8 mouse cellular contexts compared by ENCODE assay signal in genomic region chr9:59072076-59072777, GRCm38 (mm10). TPM values are rescaled to one million over a fixed set of nuclear protein-coding genes. Genes with fewer than 3 reads are reported as not detected.
DNase-seq lines count a peak whose midpoint lies in the region; ATAC-seq and TF ChIP-seq lines count a peak whose summit lies in the region.

No protein-coding gene starts in this region.

- ATAC-seq in kidney, embryonic 16.5 days (ENCODE audit: low FRiP score, low TSS enrichment) = no peak
- peak; percentile 88 for ATAC-seq in hindbrain, embryonic 15.5 days (ENCODE audit: low FRiP score, low read depth)
- no peak for ATAC-seq in neural tube, embryonic 11.5 days (ENCODE audit: insufficient read depth, low FRiP score, low TSS enrichment)

- no peak for TF ChIP-seq POLR2A in kidney, adult 2 months (IDR thresholded peaks at IDR 0.05; ENCODE audit: low read depth, low read length)

- no peaks in the 10 kb centered on the region for H3K27me3 ChIP-seq in kidney, embryonic 16.5 days (ENCODE audit: insufficient read depth, low read length)
- no peaks in the 10 kb centered on the region; the same call in 1 of the 2 replicates for H3K27me3 ChIP-seq in kidney, adult 2 months (replicated peaks; ENCODE audit: control insufficient read depth, insufficient read depth, low read length)
- H3K27me3 ChIP-seq in embryonic facial prominence, embryonic 10.5 days (replicated peaks; ENCODE audit: low read depth, poor library complexity, severe bottlenecking) = 0 out of 2 replicates have a peak, but pooled peaks cover 4% of the 10 kb centered on the region
- no peaks in the 10 kb centered on the region for H3K27me3 ChIP-seq in hindbrain, embryonic 15.5 days
- H3K27me3 ChIP-seq in neural tube, embryonic 11.5 days (ENCODE audit: control insufficient read depth, insufficient read depth, low read length) = no peaks in the 10 kb centered on the region

- no peak overlapping the region for H3K27ac ChIP-seq in kidney, embryonic 16.5 days (ENCODE audit: low read length)
- no peak overlapping the region for H3K27ac ChIP-seq in kidney, adult 2 months (ENCODE audit: insufficient read depth, low read depth, low read length)
- H3K27ac ChIP-seq in embryonic facial prominence, embryonic 10.5 days (replicated peaks) = peak overlapping the region; percentile 59
- peak overlapping the region; percentile 78 for H3K27ac ChIP-seq in hindbrain, embryonic 15.5 days (replicated peaks)
- peak overlapping the region; percentile 46; the same call in 1 of the 2 replicates for H3K27ac ChIP-seq in neural tube, embryonic 11.5 days (ENCODE audit: low read depth, low read length)

- peaks cover 16% of the 10 kb centered on the region for H3K4me1 ChIP-seq in kidney, embryonic 16.5 days (ENCODE audit: insufficient read depth, low read length)
- H3K4me1 ChIP-seq in kidney, adult 2 months (ENCODE audit: control insufficient read depth, insufficient read depth, low read length) = no peaks in the 10 kb centered on the region
- peaks cover 35% of the 10 kb centered on the region for H3K4me1 ChIP-seq in embryonic facial prominence, embryonic 10.5 days
- peaks cover 34% of the 10 kb centered on the region for H3K4me1 ChIP-seq in hindbrain, embryonic 15.5 days (replicated peaks)
- peaks cover 19% of the 10 kb centered on the region for H3K4me1 ChIP-seq in neural tube, embryonic 11.5 days (ENCODE audit: control insufficient read depth, insufficient read depth, low read length)

- 18% methylated on average over 14 of the region's 14 CpGs for WGBS in kidney, embryonic 16.5 days
- WGBS in kidney, adult 2 months = 28% methylated on average over 14 of the region's 14 CpGs
- 40% methylated on average over 14 of the region's 14 CpGs for WGBS in embryonic facial prominence, embryonic 10.5 days
- 18% methylated on average over 14 of the region's 14 CpGs for WGBS in hindbrain, embryonic 15.5 days
- 23% methylated on average over 14 of the region's 14 CpGs for WGBS in neural tube, embryonic 11.5 days

- TF ChIP-seq CTCF in kidney, adult 2 months (conservative IDR thresholded peaks at IDR 0.05; ENCODE audit: insufficient read depth, insufficient read length, low read depth, low read length) = no peak

- H3K36me3 ChIP-seq in kidney, embryonic 16.5 days (ENCODE audit: insufficient read depth, low read length) = no peaks in the 10 kb centered on the region
- no peaks in the 10 kb centered on the region for H3K36me3 ChIP-seq in kidney, adult 2 months (ENCODE audit: control insufficient read depth, insufficient read depth, low read length)
- no peaks in the 10 kb centered on the region for H3K36me3 ChIP-seq in embryonic facial prominence, embryonic 10.5 days (replicated peaks)
- H3K36me3 ChIP-seq in hindbrain, embryonic 15.5 days = no peaks in the 10 kb centered on the region
- no peaks in the 10 kb centered on the region for H3K36me3 ChIP-seq in neural tube, embryonic 11.5 days (ENCODE audit: control insufficient read depth, insufficient read depth, low read length)

- peak overlapping the region; percentile 7; the same call in 1 of the 2 replicates for H3K9ac ChIP-seq in kidney, embryonic 16.5 days (replicated peaks; ENCODE audit: low read length)
- H3K9ac ChIP-seq in hindbrain, embryonic 15.5 days = peak overlapping the region; percentile 18; the same call in 1 of the 2 replicates
- no peak overlapping the region for H3K9ac ChIP-seq in neural tube, embryonic 11.5 days (ENCODE audit: low read length)

- peak overlapping the region; percentile 42 for H3K4me2 ChIP-seq in kidney, embryonic 16.5 days (replicated peaks; ENCODE audit: low read depth, low read length)
- H3K4me2 ChIP-seq in hindbrain, embryonic 15.5 days = peak overlapping the region; percentile 47
- peak overlapping the region; percentile 42 for H3K4me2 ChIP-seq in neural tube, embryonic 11.5 days (ENCODE audit: low read depth)

- no peak for DNase-seq in kidney, adult 2 months
- DNase-seq in embryonic facial prominence, embryonic 10.5 days (ENCODE audit: low spot score) = peak; percentile 67
- DNase-seq in neural tube, embryonic 11.5 days (ENCODE audit: low spot score) = peak; percentile 60
- no peak for DNase-seq in urinary bladder, postnatal 25 days (ENCODE audit: low spot score)
- no peak for DNase-seq in thymus, postnatal 14 days
- DNase-seq in left cerebral cortex, adult 11 months (ENCODE audit: low spot score) = no peak

- 0 out of 2 replicates have a peak overlapping the region, but pooled peaks have one; percentile 7 for H3K4me3 ChIP-seq in kidney, embryonic 16.5 days (ENCODE audit: low read length)
- no peak overlapping the region for H3K4me3 ChIP-seq in kidney, adult 2 months (ENCODE audit: insufficient read depth, low read depth, low read length)
- peak overlapping the region; percentile 45 for H3K4me3 ChIP-seq in embryonic facial prominence, embryonic 10.5 days
- peak overlapping the region; percentile 18 for H3K4me3 ChIP-seq in hindbrain, embryonic 15.5 days
- no peak overlapping the region for H3K4me3 ChIP-seq in neural tube, embryonic 11.5 days (ENCODE audit: low read depth, low read length)

- no peaks in the 10 kb centered on the region for H3K9me3 ChIP-seq in kidney, embryonic 16.5 days (ENCODE audit: low read length)
- H3K9me3 ChIP-seq in embryonic facial prominence, embryonic 10.5 days = no peaks in the 10 kb centered on the region
- H3K9me3 ChIP-seq in hindbrain, embryonic 15.5 days = no peaks in the 10 kb centered on the region
- no peaks in the 10 kb centered on the region for H3K9me3 ChIP-seq in neural tube, embryonic 11.5 days (ENCODE audit: control insufficient read depth, low read length)

RNA-seq across cellular contexts. Expression of gene Neo1, which starts 36.0 kb away (rescaled TPM):
- polyA plus RNA-seq in kidney, embryonic 16.5 days (2015; fragmentation: Nextera tagmentation; extraction: Ambion mirVana) = 31.5 and 33.2 TPM in 2 replicates
- 21.6 and 25.4 TPM in 2 replicates for polyA plus RNA-seq in kidney, adult 2 months (2012; rRNA removed)
- 34.4 and 36.8 TPM in 2 replicates for polyA plus RNA-seq in embryonic facial prominence, embryonic 10.5 days (2016; fragmentation: Nextera tagmentation; extraction: Ambion mirVana)
- 48.2 and 49.6 TPM in 2 replicates for polyA plus RNA-seq in hindbrain, embryonic 15.5 days (2015; fragmentation: Nextera tagmentation; extraction: Ambion mirVana)
- 56.1 and 58.3 TPM in 2 replicates for polyA plus RNA-seq in neural tube, embryonic 11.5 days (2014; fragmentation: Nextera tagmentation; extraction: Ambion mirVana)

Comparison
In these comparisons a context has a peak if more than half of its experiments do, and no peak if none do; other contexts are left out.
1. H3K4me3 ChIP-seq: peak in kidney, embryonic 16.5 days (single experiment), embryonic facial prominence, embryonic 10.5 days (single experiment) and hindbrain, embryonic 15.5 days (single experiment); none in kidney, adult 2 months (single experiment) and neural tube, embryonic 11.5 days (single experiment).
2. H3K27ac ChIP-seq: peak in embryonic facial prominence, embryonic 10.5 days (single experiment), hindbrain, embryonic 15.5 days (single experiment) and neural tube, embryonic 11.5 days (single experiment); none in kidney, embryonic 16.5 days (single experiment) and kidney, adult 2 months (single experiment).
3. DNase-seq: peak in embryonic facial prominence, embryonic 10.5 days (single experiment) and neural tube, embryonic 11.5 days (single experiment); none in kidney, adult 2 months (single experiment), urinary bladder, postnatal 25 days (single experiment), thymus, postnatal 14 days (single experiment) and left cerebral cortex, adult 11 months (single experiment).
4. Peak in every context shown above with its lines, with median percentiles within 50 percentile points of each other: H3K4me2 ChIP-seq.